Mouse (Mus musculus) skeletal muscle tissue, adult 2 months (tissue): ENCODE measurements around the gene Vmn2r45.
"Not testable (repeated sequence)": the region's sequence is repeated elsewhere in the genome, so short reads cannot be mapped to it uniquely, and the experiment has no call there.

Experiments used
- DNase-seq: peaks from one replicate; pipeline ENCODE4 v3.0.0-alpha.2; 2012; ENCODE audit warnings: low read depth, low spot score

The Vmn2r45 gene

DNA sequence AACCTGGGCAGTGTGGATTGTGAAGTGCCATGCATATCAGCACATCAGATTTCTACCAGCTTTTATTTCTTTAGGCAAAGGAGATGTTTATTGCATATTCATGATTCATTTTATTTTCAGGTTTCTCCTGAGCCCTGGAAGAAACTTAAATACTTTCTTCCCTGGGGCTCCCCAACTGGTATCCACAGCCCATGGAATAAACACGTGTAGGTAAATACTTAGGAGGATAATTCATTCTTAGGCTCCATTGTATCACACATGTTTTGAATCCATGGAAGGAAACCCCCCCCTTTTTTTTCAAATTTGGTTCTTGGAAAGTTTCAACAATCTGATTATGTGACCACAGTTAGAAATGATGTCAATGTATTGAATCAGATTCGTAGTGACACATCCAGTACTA, at the start of gene Vmn2r45:
Gene Vmn2r45 (minus strand): TSS at position 101 of the 400 bp plus-strand sequence.
- DNase-seq: not testable (repeated sequence)
